Mouse (Mus musculus) urinary bladder, adult 18-20 months (tissue): ENCODE results near the gene Ythdf2.
"Not testable (repeated sequence)": the region's sequence is repeated elsewhere in the genome, so short reads cannot be mapped to it uniquely, and the experiment has no call there.

ENCODE experiments used
- DNase-seq, 2 experiments: peaks; one replicate each; pipeline ENCODE4 v3.0.0; 2022; ENCODE audit warnings: low spot score in 2 of 2, mixed read lengths in 2 of 2

Ythdf2 gene

GRCm38 (mm10) chr4:132211953-132212734 lies at the start of gene Ythdf2:
Gene Ythdf2, minus strand, starts transcription at chr4:132212303.
- peak; percentile 93 to 96 for DNase-seq

- peak; percentile 15 to 44 for DNase-seq
These were observed 48.6 kb upstream of the Ythdf2 start for GRCm38 (mm10) chr4:132260404-132261379.

GRCm38 (mm10) chr4:132259248-132259647 lies 47.1 kb upstream of the Ythdf2 start:
- no peak for DNase-seq

DNA sequence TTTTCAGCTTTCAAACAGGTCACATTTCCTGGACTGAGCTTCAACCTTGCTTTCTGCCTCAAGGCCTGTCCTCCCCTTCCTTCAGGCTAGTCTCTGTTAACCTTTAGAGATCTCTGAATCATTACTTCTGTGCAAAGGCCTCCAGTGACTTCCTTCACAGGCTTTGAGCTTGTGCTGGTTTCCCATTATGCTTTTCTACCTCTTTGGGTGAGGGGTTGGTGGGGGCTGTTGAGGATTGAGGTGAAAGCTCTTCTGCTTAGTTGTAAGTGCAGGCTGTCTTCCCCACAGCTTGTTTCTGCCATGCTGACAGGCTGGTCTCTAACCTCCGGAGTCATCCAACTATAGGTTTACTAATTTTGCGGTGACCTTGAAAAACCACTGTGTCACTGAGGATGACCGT lies 44.3 kb upstream of the Ythdf2 start:
- no peak for DNase-seq

GRCm38 (mm10) chr4:132254986-132255385 lies 42.9 kb upstream of the Ythdf2 start:
- DNase-seq: no peak

- no peak for DNase-seq
These were observed 41.5 kb upstream of the Ythdf2 start for GRCm38 (mm10) chr4:132253622-132254021.

DNA sequence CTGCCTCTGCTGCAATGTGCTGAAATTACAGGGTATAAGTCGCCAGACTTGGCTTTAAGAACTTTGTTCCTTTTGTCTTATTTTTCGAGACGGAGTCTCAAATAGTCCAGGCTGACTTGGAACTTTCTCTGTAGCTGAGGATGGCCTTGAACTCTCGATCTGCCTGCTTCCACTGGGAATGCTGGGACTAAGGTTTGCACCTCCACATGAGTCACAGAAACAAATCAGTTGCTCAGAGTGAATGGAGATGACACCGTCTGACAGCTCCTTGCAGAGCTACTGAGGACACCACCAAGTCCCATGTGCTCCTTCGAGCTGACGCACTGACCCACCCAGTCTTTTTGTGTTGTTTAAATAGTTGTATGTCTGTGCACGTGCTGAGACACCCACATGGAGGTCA lies 41.0 kb upstream of the Ythdf2 start:
- no peak for DNase-seq

DNA sequence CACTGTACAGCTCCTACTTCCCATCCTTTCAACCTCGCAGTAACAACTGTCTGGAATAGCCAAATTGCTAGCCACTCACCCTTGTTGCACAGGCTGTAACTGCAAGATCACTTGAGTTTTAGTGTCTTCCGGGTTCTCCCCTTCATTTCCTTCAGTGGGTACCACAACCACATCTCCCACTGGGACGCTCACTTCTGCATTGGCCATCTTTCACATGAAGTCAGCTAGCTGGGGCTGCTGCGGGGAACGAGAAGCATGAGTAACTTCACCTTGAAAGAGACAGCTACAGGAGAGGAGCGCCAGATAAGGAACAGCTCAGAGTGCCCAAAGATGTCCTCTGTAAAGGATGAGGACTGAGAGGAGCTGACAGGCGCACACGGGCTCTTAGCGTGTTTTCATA lies 39.5 kb upstream of the Ythdf2 start:
- DNase-seq: no peak

- DNase-seq: no peak
These were observed 35.4 kb upstream of the Ythdf2 start for GRCm38 (mm10) chr4:132247451-132247997.

DNA sequence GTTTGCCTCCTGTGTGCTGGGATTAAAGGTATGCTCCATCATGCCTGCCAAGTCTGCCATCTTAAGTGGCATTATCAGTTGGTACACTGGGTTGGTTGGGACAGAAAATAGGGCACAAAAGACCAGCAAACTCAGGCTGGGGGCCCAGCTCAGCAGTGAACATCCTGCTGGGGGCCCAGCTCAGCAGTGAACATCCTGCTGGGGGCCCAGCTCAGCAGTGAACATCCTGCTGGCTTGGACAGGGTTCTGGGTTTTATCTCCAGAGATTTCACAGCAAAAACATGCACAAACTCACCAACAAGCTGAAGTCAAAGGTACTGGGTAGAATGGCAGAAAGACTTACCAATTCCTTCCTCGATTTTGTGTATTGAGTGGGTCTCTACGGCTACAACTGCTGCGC lies 33.5 kb upstream of the Ythdf2 start:
- no peak for DNase-seq

DNA sequence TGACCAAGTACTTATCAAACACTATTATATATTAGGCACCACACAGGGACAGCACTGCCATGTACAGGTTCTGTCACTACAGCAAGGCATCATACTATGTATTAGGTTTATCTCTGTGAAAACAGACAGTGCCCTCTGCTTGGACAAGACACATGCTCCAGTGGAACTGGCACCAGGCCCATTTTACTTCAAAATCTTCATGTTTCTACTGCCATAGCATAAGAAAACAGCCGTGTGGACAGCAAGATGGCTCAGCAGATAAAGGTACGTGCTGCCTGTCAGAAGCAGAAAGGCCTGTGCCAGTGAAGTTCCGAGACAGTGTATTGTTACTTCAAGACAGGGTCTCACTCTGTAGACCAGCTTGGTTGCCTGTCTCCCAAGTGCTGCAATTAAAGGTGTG lies 29.1 kb upstream of the Ythdf2 start:
- no peak for DNase-seq

DNA sequence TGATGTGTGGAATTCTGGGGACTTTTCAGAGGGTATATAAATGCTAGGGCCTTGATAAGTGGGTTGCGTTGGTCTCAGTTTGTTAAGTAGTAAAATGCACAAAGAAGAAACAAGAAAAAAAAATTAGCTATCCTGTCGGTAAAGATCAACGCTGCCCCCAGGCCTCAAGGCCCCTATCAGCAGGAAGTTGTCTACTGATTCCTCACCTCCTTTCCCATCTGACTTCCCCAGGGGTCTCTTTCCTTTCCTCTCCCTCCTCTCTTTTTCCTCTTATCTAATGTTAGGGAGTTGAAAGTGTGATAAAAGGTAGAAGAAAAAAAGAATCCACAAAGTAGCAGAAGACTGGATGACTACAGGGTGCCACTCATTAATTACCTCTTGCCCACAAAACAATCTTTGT lies 28.3 kb upstream of the Ythdf2 start:
- no peak for DNase-seq

DNA sequence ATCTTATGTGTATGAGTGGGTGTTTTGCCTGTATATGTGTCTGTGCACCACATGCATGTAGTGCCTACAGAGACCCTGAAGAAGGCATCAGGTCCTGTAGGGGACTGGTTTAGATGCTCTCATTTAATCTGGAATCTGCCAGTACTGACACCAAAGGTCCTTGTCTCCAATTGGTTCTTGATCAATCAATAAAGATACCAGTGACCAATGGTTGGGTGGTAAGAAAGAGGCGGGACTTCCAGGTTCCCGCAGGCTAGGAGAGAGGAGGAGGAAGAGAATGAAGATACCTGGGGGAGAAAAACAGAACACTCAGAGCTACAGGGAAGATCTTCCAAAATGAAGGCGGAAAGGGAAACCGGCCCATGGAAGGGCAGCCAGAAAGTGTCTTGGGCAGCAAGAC lies 26.3 kb upstream of the Ythdf2 start:
- no peak for DNase-seq

DNA sequence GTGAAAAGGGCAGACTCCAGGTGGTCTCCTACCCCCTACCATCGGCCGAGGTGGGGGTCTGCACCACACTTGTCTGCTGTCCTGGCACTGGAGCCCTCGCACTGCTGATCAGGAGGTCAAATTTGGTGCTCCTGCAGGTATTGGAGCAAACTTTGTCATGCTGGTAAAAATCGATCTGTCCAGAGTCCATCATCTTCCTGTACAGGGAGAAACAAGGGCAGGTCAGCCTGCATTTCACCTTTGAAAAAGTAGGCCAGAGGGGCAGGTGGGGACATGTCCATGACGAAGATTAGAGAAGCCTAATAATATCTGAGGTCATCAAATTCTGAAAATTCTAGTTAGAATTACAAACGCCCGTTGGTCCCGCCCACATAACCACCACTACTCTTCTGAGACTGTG lies 22.6 kb upstream of the Ythdf2 start:
- no peak for DNase-seq

DNA sequence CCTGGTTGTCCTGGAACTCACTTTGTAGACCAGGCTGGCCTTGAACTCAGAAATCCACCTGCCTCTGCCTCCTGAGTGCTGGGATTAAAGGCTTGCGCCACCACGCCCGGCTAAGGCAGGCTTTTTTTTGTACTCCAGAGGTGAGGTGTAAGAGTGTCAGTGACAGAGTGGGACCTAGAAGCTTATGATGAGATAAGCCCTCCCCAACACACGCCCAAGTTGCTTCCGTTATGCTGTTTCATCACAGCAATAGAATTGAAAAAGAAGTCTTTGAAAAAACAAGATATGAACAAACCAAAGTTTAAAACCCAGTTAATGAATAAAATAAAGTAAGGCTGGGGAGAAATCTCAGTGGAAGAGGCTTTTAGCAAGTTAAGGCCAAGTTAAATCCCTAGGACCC lies 18.3 kb upstream of the Ythdf2 start:
- DNase-seq: no peak

DNA sequence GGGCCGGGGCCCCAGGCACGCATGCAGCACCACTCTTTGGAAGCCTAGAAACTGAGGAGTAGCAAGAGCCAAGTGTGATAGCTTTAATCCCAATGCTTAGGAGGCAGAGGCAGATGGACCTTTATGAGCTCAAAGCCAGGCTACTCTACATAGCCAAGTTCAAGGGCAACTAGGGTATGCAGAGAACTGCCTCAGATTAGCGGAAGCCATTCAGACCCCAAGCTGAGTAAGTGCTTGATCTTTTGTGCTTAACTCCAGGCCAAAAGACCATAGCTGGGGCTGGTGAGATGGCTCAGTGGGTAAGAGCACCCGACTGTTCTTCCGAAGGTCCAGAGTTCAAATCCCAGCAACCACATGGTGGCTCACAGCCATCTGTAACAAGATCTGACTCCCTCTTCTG lies 9.9 kb upstream of the Ythdf2 start:
- not testable (repeated sequence) for DNase-seq

DNA sequence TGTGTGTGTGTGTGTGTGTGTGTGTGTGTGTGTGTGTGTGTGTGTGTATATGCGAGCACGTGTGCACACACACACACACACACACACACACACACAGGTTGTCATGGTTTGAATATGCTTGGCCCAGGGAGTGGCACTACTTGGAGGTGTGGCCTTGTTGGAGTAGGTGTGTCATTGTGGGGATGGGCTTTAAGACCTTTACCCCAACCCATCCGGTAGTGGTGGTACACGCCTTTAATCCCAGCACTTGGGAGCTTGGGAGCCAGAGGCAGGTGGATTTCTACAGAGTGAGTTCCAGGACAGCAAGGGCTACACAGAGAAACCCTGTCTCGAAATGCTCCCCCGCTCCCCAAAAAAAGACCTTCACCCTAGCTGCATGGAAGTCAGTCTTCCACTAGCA lies 6.3 kb upstream of the Ythdf2 start:
- DNase-seq: not testable (repeated sequence)

DNA sequence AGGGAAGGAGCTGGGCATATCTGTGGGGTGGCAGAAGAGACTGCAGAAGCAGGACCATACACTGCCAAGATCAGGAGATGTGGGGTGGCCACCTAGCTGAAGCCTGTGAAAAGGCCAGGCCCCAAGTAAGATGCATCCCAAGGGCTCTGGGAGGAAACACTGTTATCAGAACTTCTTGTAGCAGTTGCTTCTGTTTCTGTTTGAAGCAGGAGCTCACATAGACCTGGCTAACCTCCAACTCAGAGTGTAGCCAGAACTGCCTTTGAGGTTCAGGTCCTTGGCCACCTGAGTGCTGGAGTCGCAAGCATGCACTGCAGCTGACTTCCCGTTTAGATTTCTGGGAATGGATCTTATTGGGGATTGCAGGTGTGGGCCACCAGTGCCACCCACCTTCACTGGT lies 5.7 kb upstream of the Ythdf2 start:
- no peak for DNase-seq

DNA sequence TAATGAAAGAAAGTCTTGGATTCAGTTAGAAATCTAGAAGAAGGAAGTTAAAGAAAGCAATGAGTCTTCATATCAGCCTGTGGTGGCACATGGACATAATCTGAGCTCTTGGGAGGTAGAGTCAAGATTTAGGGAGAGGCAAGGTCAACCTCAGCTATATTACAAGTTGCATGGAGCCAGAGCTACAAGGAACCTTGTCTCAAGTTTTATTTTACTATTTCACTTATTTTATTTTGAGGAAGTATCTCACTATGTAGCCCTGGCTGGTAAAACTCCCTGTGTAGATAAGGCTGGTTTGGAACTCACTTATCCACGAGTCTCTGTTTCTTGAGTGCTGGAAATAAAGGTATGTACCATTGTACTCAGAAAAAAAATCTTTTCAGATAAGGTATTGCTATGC lies 4.5 kb upstream of the Ythdf2 start:
- DNase-seq: no peak

DNA sequence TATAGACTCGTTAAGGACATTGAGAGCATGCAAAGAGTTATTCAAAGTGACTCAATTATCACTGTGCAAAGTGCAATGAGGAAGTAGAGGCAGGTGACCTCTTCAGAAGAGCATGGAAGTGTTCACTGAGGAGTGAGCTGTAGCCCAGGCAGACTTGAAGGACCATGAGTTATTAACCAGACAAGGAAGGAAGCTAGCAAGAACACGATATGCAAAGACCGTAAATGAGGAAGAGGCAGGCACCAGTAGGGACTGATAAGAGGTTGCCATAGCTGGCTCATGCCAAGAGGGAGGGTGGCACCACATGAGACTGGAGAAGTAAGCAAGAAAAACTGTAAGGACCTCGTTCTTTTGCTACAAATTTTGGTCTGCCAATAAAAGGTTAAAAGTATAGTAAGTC lies 2.7 kb upstream of the Ythdf2 start:
- no peak for DNase-seq

DNA sequence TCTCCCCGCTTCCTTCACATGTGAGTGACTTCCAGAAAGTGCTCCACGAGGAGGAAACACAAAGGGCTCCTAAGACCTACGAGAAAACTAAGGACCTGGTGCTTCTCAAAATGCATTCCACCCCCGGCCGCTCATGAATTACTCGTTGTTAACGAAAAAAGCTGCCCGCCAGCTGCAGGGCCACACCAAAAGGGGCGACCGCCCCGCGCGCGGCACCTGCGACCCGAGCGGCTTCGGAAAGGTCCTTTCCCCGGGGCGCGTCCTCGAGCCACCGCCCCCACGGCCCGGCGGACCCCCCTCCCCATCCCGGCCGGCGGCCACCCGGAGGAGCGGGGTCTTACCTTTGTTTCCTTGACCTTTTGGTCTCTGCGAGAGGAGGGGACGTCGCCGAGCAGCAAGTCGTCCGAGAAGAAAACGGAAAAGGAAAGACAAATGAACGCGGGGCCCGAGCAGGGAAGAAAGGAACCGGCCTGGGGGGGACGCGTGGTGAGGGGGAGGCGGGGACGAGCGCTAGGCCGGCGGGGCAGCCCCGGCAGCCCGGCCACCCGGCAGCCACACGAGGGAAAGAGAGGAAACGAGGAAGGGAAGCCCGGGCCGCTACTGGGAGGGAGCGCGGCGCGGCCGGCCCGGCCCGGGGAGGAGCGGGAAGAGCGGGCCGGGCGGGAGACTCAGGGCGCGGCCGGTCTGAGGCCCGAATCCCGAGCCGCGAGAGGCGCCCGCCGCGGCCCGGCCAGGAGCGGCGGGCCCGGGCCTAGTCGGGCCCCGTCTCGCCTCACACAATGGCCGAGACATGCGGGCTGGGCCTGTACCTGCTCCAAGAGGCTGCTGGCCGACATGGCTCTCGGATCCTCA lies 786 bp downstream of the Ythdf2 start:
- DNase-seq: peak in 1 of 2 experiments; percentile 35

DNA sequence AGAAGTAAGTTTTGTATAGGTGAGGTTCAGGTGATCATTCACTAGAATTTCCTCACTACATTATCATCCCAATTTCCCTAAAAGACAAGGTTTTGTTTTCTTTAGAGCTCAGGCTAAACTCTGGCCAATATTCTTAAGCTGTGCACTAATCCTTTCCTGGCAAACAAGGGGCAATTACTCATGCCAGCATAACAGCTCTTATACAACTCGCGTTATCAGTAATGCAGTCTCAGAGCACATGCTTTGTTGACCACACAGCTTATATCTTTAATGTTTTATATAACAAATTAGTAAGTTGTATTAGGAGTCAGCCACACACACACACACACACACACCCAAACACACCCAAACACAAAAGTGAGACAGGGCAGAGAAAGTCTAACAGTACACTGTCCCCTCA lies 1.8 kb downstream of the Ythdf2 start:
- DNase-seq: no peak
